Mouse (Mus musculus) thymus, adult 2 months (tissue): ENCODE results near the gene H2-M10.6.

Experiments
- CTCF ChIP-seq: fragments of 200-500 bp; IDR thresholded peaks from 2 replicates; pipeline ENCODE4 v1.5.1; 2012; ENCODE audit warnings: mild to moderate bottlenecking, control low read depth, low read length, moderate library complexity, borderline replicate concordance; ENCODE audit not compliant: control insufficient read depth, poor library complexity, insufficient read depth; ENCODE audit errors: extremely low read depth
- POLR2A ChIP-seq: fragments of 200-500 bp; IDR thresholded peaks from 2 replicates; pipeline ENCODE4 v1.6.1; 2012; ENCODE audit warnings: mild to moderate bottlenecking, low read length, control low read depth, moderate library complexity; ENCODE audit not compliant: control insufficient read depth, poor library complexity, insufficient read depth; ENCODE audit errors: extremely low read depth

DNA sequence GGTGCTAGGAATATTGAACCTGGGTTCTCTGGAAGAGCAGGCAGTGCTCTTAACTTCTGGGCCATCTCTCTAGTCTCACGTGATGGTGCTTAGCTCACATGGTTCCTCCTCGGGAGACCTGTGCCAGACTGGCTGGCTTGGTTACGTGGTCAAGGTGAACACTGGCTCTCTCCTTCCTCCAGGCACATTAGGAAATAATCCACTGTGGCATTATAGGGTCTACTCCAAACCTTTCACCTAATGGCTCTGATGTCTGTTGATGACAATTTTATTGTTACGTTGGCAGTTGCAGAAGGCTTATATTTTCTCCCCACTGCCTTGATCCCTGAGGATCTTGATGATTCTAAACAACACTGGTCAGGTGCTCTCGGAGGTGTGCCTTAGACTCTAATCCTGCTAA lies 36.9 kb downstream of the H2-M10.6 start:
- TF ChIP-seq POLR2A (no peak), CTCF (no peak)
